8 mouse cellular contexts compared by ENCODE assay signal in genomic region chr13:55592512-55593253, GRCm38 (mm10). TPM values are rescaled to one million over a fixed set of nuclear protein-coding genes. Genes with fewer than 3 reads are reported as not detected.
DNase-seq lines count a peak whose midpoint lies in the region; ATAC-seq and TF ChIP-seq lines count a peak whose summit lies in the region.

No protein-coding gene starts in this region.

- WGBS in forebrain, embryonic 16.5 days: 4% methylated on average over 29 of the region's 29 CpGs
- 4% methylated on average over 29 of the region's 29 CpGs for WGBS in lung, embryonic 15.5 days

- H3K27me3 ChIP-seq in forebrain, embryonic 16.5 days (replicated peaks; ENCODE audit: control insufficient read depth, insufficient read depth, low read length): peaks cover 4% of the 10 kb centered on the region
- H3K27me3 ChIP-seq in lung, embryonic 15.5 days: no peaks in the 10 kb centered on the region

- peak overlapping the region; percentile 90 for H3K9ac ChIP-seq in ES-E14 (ENCODE audit: insufficient read depth, low read depth, low read length, poor library complexity, severe bottlenecking)
- H3K9ac ChIP-seq in forebrain, embryonic 16.5 days (replicated peaks; ENCODE audit: low read depth, low read length): peak overlapping the region; percentile 75
- peak overlapping the region; percentile 75 for H3K9ac ChIP-seq in lung, embryonic 15.5 days

- DNase-seq in ES-E14 (ENCODE audit: low read depth, low spot score): peak; percentile 93
- peak; percentile 97 for DNase-seq in cerebellum, adult 11-12 months
- DNase-seq in heart, postnatal 4 days: peak; percentile 97
- peak; percentile 95 to 97 for DNase-seq in layer of hippocampus, adult 8-10 months (ENCODE audit: low spot score in 2 of 2)
- peak; percentile 95 for DNase-seq in ovary, adult 18-20 months (ENCODE audit: low spot score)
- DNase-seq in thymus, postnatal 0 days (ENCODE audit: low spot score): peak; percentile 98

- peaks cover 0 to 9% of the 10 kb centered on the region in 2 experiments; a peak in 2 of 4 replicates for H3K4me1 ChIP-seq in ES-E14 (ENCODE audit: control insufficient read depth in 2 of 2, insufficient read depth in 2 of 2, low read length in 2 of 2, poor library complexity in 1 of 2)
- peaks cover 14% of the 10 kb centered on the region for H3K4me1 ChIP-seq in forebrain, embryonic 16.5 days (replicated peaks; ENCODE audit: control insufficient read depth, insufficient read depth, low read length)
- H3K4me1 ChIP-seq in lung, embryonic 15.5 days: peaks cover 12% of the 10 kb centered on the region

- H3K4me2 ChIP-seq in forebrain, embryonic 16.5 days (ENCODE audit: low read length): peak overlapping the region; percentile 70
- H3K4me2 ChIP-seq in lung, embryonic 15.5 days: peak overlapping the region; percentile 63

- peak; percentile 99 for ATAC-seq in forebrain, embryonic 16.5 days
- ATAC-seq in lung, embryonic 15.5 days (ENCODE audit: borderline replicate concordance, extremely low read depth, low FRiP score, low TSS enrichment): peak; percentile 98

- H3K9me3 ChIP-seq in ES-E14 (ENCODE audit: control insufficient read depth, insufficient read depth, low read depth, low read length): no peaks in the 10 kb centered on the region
- no peaks in the 10 kb centered on the region for H3K9me3 ChIP-seq in forebrain, embryonic 16.5 days (ENCODE audit: control insufficient read depth, low read length)
- no peaks in the 10 kb centered on the region for H3K9me3 ChIP-seq in lung, embryonic 15.5 days

- H3K4me3 ChIP-seq in ES-E14 (ENCODE audit: insufficient read depth in 1 of 2, low read depth in 1 of 2, low read length in 2 of 2, poor library complexity in 1 of 2, severe bottlenecking in 1 of 2): peak overlapping the region; percentile 79 to 95
- peak overlapping the region; percentile 79 for H3K4me3 ChIP-seq in forebrain, embryonic 16.5 days (replicated peaks; ENCODE audit: low read length)
- H3K4me3 ChIP-seq in lung, embryonic 15.5 days: peak overlapping the region; percentile 65

- peaks cover 26% of the 10 kb centered on the region for H3K36me3 ChIP-seq in ES-E14 (ENCODE audit: control insufficient read depth, insufficient read depth, low read length, poor library complexity, severe bottlenecking)
- peaks cover 16% of the 10 kb centered on the region for H3K36me3 ChIP-seq in forebrain, embryonic 16.5 days (ENCODE audit: control insufficient read depth, insufficient read depth)
- H3K36me3 ChIP-seq in lung, embryonic 15.5 days: peaks cover 33% of the 10 kb centered on the region

- in situ Hi-C loops in ES-E14 (cut with MboI; ENCODE audit: low sequenced_read_pairs in 2 of 2, unreplicated experiment in 2 of 2): no loop called here

- H3K27ac ChIP-seq in ES-E14 (ENCODE audit: insufficient read depth, low read depth, low read length, poor library complexity, severe bottlenecking): no peak overlapping the region; the same call in 1 of the 2 replicates
- peak overlapping the region; percentile 79 for H3K27ac ChIP-seq in forebrain, embryonic 16.5 days (ENCODE audit: low read length)
- H3K27ac ChIP-seq in lung, embryonic 15.5 days: peak overlapping the region; percentile 21; the same call in 1 of the 2 replicates

TF ChIP-seq in ES-E14, 5 proteins besides CTCF, POLR2A, EP300 and RAD21:
- TF ChIP-seq ZNF384 (IDR thresholded peaks at IDR 0.05; ENCODE audit: low read depth, low read length) (no peak; the same call in 1 of the 2 replicates), HCFC1 (IDR thresholded peaks at IDR 0.05; ENCODE audit: borderline replicate concordance, insufficient read depth, low read length) (peak; percentile 94), ZC3H11A (IDR thresholded peaks at IDR 0.05; ENCODE audit: borderline replicate concordance, low read depth, low read length) (no peak), CHD2 (IDR thresholded peaks at IDR 0.05; ENCODE audit: low read depth, low read length) (peak; percentile 46; the same call in 1 of the 2 replicates), MAFK (IDR thresholded peaks at IDR 0.05; ENCODE audit: insufficient read depth, low read depth, low read length) (no peak)

RNA-seq across cellular contexts. Expression of gene B4galt7, which starts 7.0 kb away (rescaled TPM):
- total RNA-seq in ES-E14 (2012; rRNA removed): 21.0 and 24.3 TPM in 2 replicates
- 29.9 and 41.4 TPM in 2 replicates for polyA plus RNA-seq in forebrain, embryonic 16.5 days (2015; fragmentation: Nextera tagmentation; extraction: Ambion mirVana)
- 10 to 100 TPM; 12.2 to 12.5 TPM for total RNA-seq in heart, postnatal 4 days (2021)
- total RNA-seq in layer of hippocampus, adult 8-10 months (2022): 10 to 100 TPM; 21.5 to 28.7 (median 24.8) TPM
- 25.1 and 29.1 TPM in 2 replicates for polyA plus RNA-seq in lung, embryonic 15.5 days (2015; fragmentation: Nextera tagmentation; extraction: Ambion mirVana)
- polyA plus RNA-seq in thymus, postnatal 0 days (2015; fragmentation: Nextera tagmentation; extraction: Ambion mirVana): 20.2 and 24.1 TPM in 2 replicates

RNA-seq across cellular contexts. Expression of gene Tmed9, which starts 19.2 kb away (rescaled TPM):
- 363 and 460 TPM in 2 replicates for total RNA-seq in ES-E14 (2012; rRNA removed)
- 96.9 and 133 TPM in 2 replicates for polyA plus RNA-seq in forebrain, embryonic 16.5 days (2015; fragmentation: Nextera tagmentation; extraction: Ambion mirVana)
- total RNA-seq in heart, postnatal 4 days (2021): 100 to 1,000 TPM; 116 to 121 TPM
- 100 to 1,000 TPM; 124 to 139 (median 130) TPM for total RNA-seq in layer of hippocampus, adult 8-10 months (2022)
- 179 and 184 TPM in 2 replicates for polyA plus RNA-seq in lung, embryonic 15.5 days (2015; fragmentation: Nextera tagmentation; extraction: Ambion mirVana)
- 117 and 129 TPM in 2 replicates for polyA plus RNA-seq in thymus, postnatal 0 days (2015; fragmentation: Nextera tagmentation; extraction: Ambion mirVana)

RNA-seq across cellular contexts. Expression of gene Fam193b, which starts 21.8 kb away (rescaled TPM):
- total RNA-seq in ES-E14 (2012; rRNA removed): 50.8 and 77.5 TPM in 2 replicates
- polyA plus RNA-seq in forebrain, embryonic 16.5 days (2015; fragmentation: Nextera tagmentation; extraction: Ambion mirVana): 57.8 and 62.2 TPM in 2 replicates
- total RNA-seq in heart, postnatal 4 days (2021): 10 to 100 TPM; 21.2 to 24.0 TPM
- 100 to 1,000 TPM in 2 of 4 experiments, 10 to 100 TPM in 2; 84.9 to 113 (median 94.5) TPM for total RNA-seq in layer of hippocampus, adult 8-10 months (2022)
- polyA plus RNA-seq in lung, embryonic 15.5 days (2015; fragmentation: Nextera tagmentation; extraction: Ambion mirVana): 33.4 and 40.3 TPM in 2 replicates
- 39.6 and 50.0 TPM in 2 replicates for polyA plus RNA-seq in thymus, postnatal 0 days (2015; fragmentation: Nextera tagmentation; extraction: Ambion mirVana)

RNA-seq across cellular contexts. Expression of gene Caml, which starts 30.1 kb away (rescaled TPM):
- total RNA-seq in ES-E14 (2012; rRNA removed): 47.8 and 56.3 TPM in 2 replicates
- 96.9 and 104 TPM in 2 replicates for polyA plus RNA-seq in forebrain, embryonic 16.5 days (2015; fragmentation: Nextera tagmentation; extraction: Ambion mirVana)
- 10 to 100 TPM; 16.2 to 17.7 TPM for total RNA-seq in heart, postnatal 4 days (2021)
- total RNA-seq in layer of hippocampus, adult 8-10 months (2022): 10 to 100 TPM; 41.5 to 54.7 (median 46.1) TPM
- 53.1 and 58.4 TPM in 2 replicates for polyA plus RNA-seq in lung, embryonic 15.5 days (2015; fragmentation: Nextera tagmentation; extraction: Ambion mirVana)
- polyA plus RNA-seq in thymus, postnatal 0 days (2015; fragmentation: Nextera tagmentation; extraction: Ambion mirVana): 35.9 and 38.3 TPM in 2 replicates

RNA-seq across cellular contexts. Expression of gene Ddx46, which starts 42.1 kb away (rescaled TPM):
- total RNA-seq in ES-E14 (2012; rRNA removed): 45.5 and 56.4 TPM in 2 replicates
- polyA plus RNA-seq in forebrain, embryonic 16.5 days (2015; fragmentation: Nextera tagmentation; extraction: Ambion mirVana): 34.2 and 36.4 TPM in 2 replicates
- 10 to 100 TPM; 33.8 to 34.3 TPM for total RNA-seq in heart, postnatal 4 days (2021)
- total RNA-seq in layer of hippocampus, adult 8-10 months (2022): 10 to 100 TPM; 41.8 to 48.4 (median 46.2) TPM
- 29.0 and 31.6 TPM in 2 replicates for polyA plus RNA-seq in lung, embryonic 15.5 days (2015; fragmentation: Nextera tagmentation; extraction: Ambion mirVana)
- 37.0 and 39.1 TPM in 2 replicates for polyA plus RNA-seq in thymus, postnatal 0 days (2015; fragmentation: Nextera tagmentation; extraction: Ambion mirVana)
